Mouse (Mus musculus): Measurements from ENCODE around the gene Ctr9.

- TF ChIP-seq CTCF (IDR thresholded peaks at IDR 0.05) = no peak
- no peak for TF ChIP-seq EP300 (IDR thresholded peaks at IDR 0.05; ENCODE audit: insufficient read depth, low read depth, low read length)
These were observed 11.8 kb upstream of the Ctr9 start for GRCm38 (mm10) chr7:111016921-111017320.

Data from heart, adult 2 months (tissue).